Mouse (Mus musculus) MEL (cell line): ENCODE data around the gene Atp13a1. TPM values are rescaled to one million over a fixed set of nuclear protein-coding genes. Genes with fewer than 3 reads are reported as not detected.

Experiments used
- DNase-seq: peaks from one replicate; pipeline ENCODE4 v3.0.0; 2011; ENCODE audit warnings: low read depth, low spot score
- H3K27ac ChIP-seq: 2 replicates; pipeline ENCODE4 v1.5.1; 2012; ENCODE audit warnings: low read depth, mild to moderate bottlenecking, control low read depth, low read length, moderate library complexity; ENCODE audit not compliant: control insufficient read depth
- H3K27me3 ChIP-seq, 2 experiments: fragments of 150-350 bp in 1 of 2; sonication (generic) in 1 of 2; 2 replicates each; pipeline ENCODE4 v1.6.1; 2012; ENCODE audit warnings: low read length in 2 of 2, mild to moderate bottlenecking in 2 of 2, improper control_type of control experiment in 1 of 2, moderate library complexity in 1 of 2; ENCODE audit not compliant: insufficient read depth in 2 of 2, control insufficient read depth in 1 of 2
- H3K36me3 ChIP-seq, 2 experiments: 2 replicates each; pipeline ENCODE4 v1.6.1; 2012 to 2014; ENCODE audit warnings: low read length in 2 of 2, improper control_type of control experiment in 1 of 2, inconsistent platforms in 1 of 2, mild to moderate bottlenecking in 1 of 2; ENCODE audit not compliant: insufficient read depth in 2 of 2, control insufficient read depth in 1 of 2
- H3K4me1 ChIP-seq, 2 experiments: fragments of 150-350 bp in 1 of 2; sonication (generic) in 1 of 2; 2 replicates each; pipeline ENCODE4 v1.6.1; 2012; ENCODE audit warnings: low read length in 2 of 2, improper control_type of control experiment in 1 of 2, mild to moderate bottlenecking in 1 of 2; ENCODE audit not compliant: insufficient read depth in 2 of 2, control insufficient read depth in 1 of 2
- H3K4me3 ChIP-seq, 2 experiments: fragments of 150-350 bp in 1 of 2; sonication (generic) in 1 of 2; 2 replicates each; pipeline ENCODE4 v1.5.1; 2012; ENCODE audit warnings: low read depth in 2 of 2, low read length in 2 of 2, mild to moderate bottlenecking in 2 of 2, moderate library complexity in 2 of 2, control low read depth in 1 of 2, improper control_type of control experiment in 1 of 2; ENCODE audit not compliant: control insufficient read depth in 1 of 2, insufficient read depth in 1 of 2
- H3K79me2 ChIP-seq: 2 replicates; pipeline ENCODE4 v1.6.1; 2012; ENCODE audit warnings: mild to moderate bottlenecking, low read length, moderate library complexity; ENCODE audit not compliant: control insufficient read depth, poor library complexity, insufficient read depth
- H3K9ac ChIP-seq: 2 replicates; pipeline ENCODE4 v1.6.1; 2012; ENCODE audit warnings: low read depth, mild to moderate bottlenecking, control low read depth, low read length, moderate library complexity; ENCODE audit not compliant: control insufficient read depth, poor library complexity, severe bottlenecking
- H3K9me3 ChIP-seq: fragments of 150-350 bp; sonication (generic); replicated peaks from 2 replicates; pipeline ENCODE4 v1.6.1; 2012; ENCODE audit warnings: mild to moderate bottlenecking, low read length, improper control_type of control experiment, moderate library complexity; ENCODE audit not compliant: insufficient read depth
- BHLHE40 ChIP-seq: IDR thresholded peaks from 2 replicates; pipeline ENCODE4 v1.6.1; 2012; ENCODE audit warnings: low read depth, mild to moderate bottlenecking, inconsistent platforms, low read length, improper control_type of control experiment, borderline replicate concordance
- CHD1 ChIP-seq: IDR thresholded peaks from 2 replicates; pipeline ENCODE4 v1.6.1; 2012; ENCODE audit warnings: low read depth, mild to moderate bottlenecking, inconsistent platforms, low read length, improper control_type of control experiment
- ELF1 ChIP-seq: IDR thresholded peaks from 2 replicates; pipeline ENCODE4 v1.6.1; 2014; ENCODE audit warnings: low read depth, mild to moderate bottlenecking, inconsistent platforms, low read length, improper control_type of control experiment, moderate library complexity
- EP300 ChIP-seq, 2 experiments: IDR thresholded peaks; 2 replicates each; pipeline ENCODE4 v1.6.1; 2011; ENCODE audit warnings: improper control_type of control experiment in 2 of 2, low read length in 2 of 2, low read depth in 1 of 2, mild to moderate bottlenecking in 1 of 2
- ETS1 ChIP-seq: IDR thresholded peaks from 2 replicates; pipeline ENCODE4 v1.6.1; 2012; ENCODE audit warnings: low read depth, mild to moderate bottlenecking, inconsistent platforms, low read length, improper control_type of control experiment, moderate library complexity
- GABPA ChIP-seq: IDR thresholded peaks from 2 replicates; pipeline ENCODE4 v1.6.1; 2012; ENCODE audit warnings: low read depth, mild to moderate bottlenecking, inconsistent platforms, low read length, improper control_type of control experiment, moderate library complexity
- GATA1 ChIP-seq: IDR thresholded peaks from 2 replicates; pipeline ENCODE4 v1.6.1; 2011; ENCODE audit warnings: low read depth, low read length, improper control_type of control experiment
- JUND ChIP-seq: IDR thresholded peaks from 2 replicates; pipeline ENCODE4 v1.6.1; 2011; ENCODE audit warnings: low read depth, mild to moderate bottlenecking, improper control_type of control experiment, low read length
- KAT2A ChIP-seq: conservative IDR thresholded peaks from 2 replicates; pipeline ENCODE4 v1.6.1; 2012; ENCODE audit warnings: low read depth, low read length, improper control_type of control experiment, inconsistent platforms
- MAZ ChIP-seq: IDR thresholded peaks from 2 replicates; pipeline ENCODE4 v1.6.1; 2012; ENCODE audit warnings: low read depth, mild to moderate bottlenecking, inconsistent platforms, low read length, improper control_type of control experiment
- MEF2A ChIP-seq: IDR thresholded peaks from 2 replicates; pipeline ENCODE4 v1.6.1; 2014; ENCODE audit warnings: low read depth, mild to moderate bottlenecking, inconsistent platforms, low read length, improper control_type of control experiment; ENCODE audit not compliant: poor library complexity, insufficient replicate concordance, severe bottlenecking; ENCODE audit errors: extremely low read depth
- MYC ChIP-seq: IDR thresholded peaks from 2 replicates; pipeline ENCODE4 v1.6.1; 2011; ENCODE audit warnings: low read depth, mild to moderate bottlenecking, low read length, improper control_type of control experiment, moderate library complexity
- POLR2A ChIP-seq, 2 experiments: IDR thresholded peaks; 2 replicates each; pipeline ENCODE4 v1.6.1; 2011 to 2012; ENCODE audit warnings: low read length in 2 of 2, mild to moderate bottlenecking in 2 of 2, control low read depth in 1 of 2, improper control_type of control experiment in 1 of 2, low read depth in 1 of 2, moderate library complexity in 1 of 2; ENCODE audit not compliant: control insufficient read depth in 1 of 2, insufficient read depth in 1 of 2, poor library complexity in 1 of 2
- RAD21 ChIP-seq: IDR thresholded peaks from 2 replicates; pipeline ENCODE4 v1.6.1; 2011; ENCODE audit warnings: mild to moderate bottlenecking, low read depth, low read length, improper control_type of control experiment
- TBP ChIP-seq: IDR thresholded peaks from 2 replicates; pipeline ENCODE4 v1.8.0; 2011; ENCODE audit warnings: low read depth, low read length, improper control_type of control experiment
- TCF12 ChIP-seq: IDR thresholded peaks from 2 replicates; pipeline ENCODE4 v1.6.1; 2014; ENCODE audit warnings: low read depth, mild to moderate bottlenecking, inconsistent platforms, low read length, improper control_type of control experiment, moderate library complexity
- USF2 ChIP-seq, 2 experiments: IDR thresholded peaks; 2 replicates each; pipeline ENCODE4 v1.6.1; 2011 to 2012; ENCODE audit warnings: improper control_type of control experiment in 2 of 2, low read length in 2 of 2, borderline replicate concordance in 1 of 2, inconsistent platforms in 1 of 2, low read depth in 1 of 2, mild to moderate bottlenecking in 1 of 2; ENCODE audit not compliant: insufficient read depth in 1 of 2
- ZMIZ1 ChIP-seq: IDR thresholded peaks from 2 replicates; pipeline ENCODE4 v1.6.1; 2012; ENCODE audit warnings: low read depth, mild to moderate bottlenecking, inconsistent platforms, low read length, improper control_type of control experiment, moderate library complexity
- ZNF384 ChIP-seq: IDR thresholded peaks from 2 replicates; pipeline ENCODE4 v1.6.1; 2012; ENCODE audit warnings: low read depth, mild to moderate bottlenecking, inconsistent platforms, low read length, improper control_type of control experiment
- polyA plus RNA-seq, 2 experiments: library from polyadenylated mRNA; stranded (reverse) in 1 of 2; unstranded in 1 of 2; fragments of >175 nt in 1 of 2; fragments of >200 nt in 1 of 2; gene quantifications; 2 replicates each; pipeline versions ENCODE4 v1.2.1 to v1.2.4; 2012; ENCODE audit warnings: low replicate concordance in 2 of 2, low read depth in 1 of 2; ENCODE audit not compliant: insufficient read length in 2 of 2, insufficient read depth in 1 of 2, missing spikeins in 1 of 2
- total RNA-seq: library from RNA; depleted of rRNA; stranded (reverse); fragments of 300-350 nt; gene quantifications from 2 replicates; pipeline ENCODE4 v1.2.3, GENCODE M21; 2012

Atp13a1 gene
- total and polyA plus RNA-seq, 3 experiments: 52.4 to 83.7 TPM; not detected in 1

GRCm38 (mm10) chr8:69820466-69820865, 29.5 kb downstream of the Atp13a1 start (continued):
- TF ChIP-seq USF2 (IDR thresholded peaks at IDR 0.05; ENCODE audit: borderline replicate concordance in 1 of 2, insufficient read depth in 1 of 2, low read depth in 1 of 2, low read length in 2 of 2) (no peak), JUND (no peak), MEF2A (no peak)
- TF ChIP-seq, all 39 proteins: peak for 0

- TF ChIP-seq POLR2A (IDR thresholded peaks at IDR 0.05; ENCODE audit: control insufficient read depth in 1 of 2, insufficient read depth in 1 of 2, low read depth in 1 of 2, low read length in 2 of 2, poor library complexity in 1 of 2) (0 out of 4 replicates have a peak, but pooled peaks of 1 of the 2 experiments have one; percentile 21), TCF12 (no peak), BHLHE40 (0 out of 2 replicates have a peak, but pooled peaks have one; percentile 9)
- H3K36me3 ChIP-seq: no peaks in the 10 kb centered on the region; a peak in 1 of 4 replicates
These were observed 31.0 kb downstream of the Atp13a1 start for GRCm38 (mm10) chr8:69821971-69822385.

GRCm38 (mm10) chr8:69822386-69823191, 31.6 kb downstream of the Atp13a1 start, which contains the start of gene Lpar2:
Lpar2 (plus strand) TSS chr8:69822429.
- TF ChIP-seq ZMIZ1 (no peak), KAT2A (no peak), ELF1 (no peak), ZNF384 (no peak), MYC (no peak), MAZ (no peak), TBP (no peak), GABPA (no peak), BHLHE40 (no peak), GATA1 (no peak), TCF12 (no peak), RAD21 (no peak), EP300 (IDR thresholded peaks at IDR 0.05; ENCODE audit: low read depth in 1 of 2, low read length in 2 of 2) (no peak), USF2 (IDR thresholded peaks at IDR 0.05; ENCODE audit: borderline replicate concordance in 1 of 2, insufficient read depth in 1 of 2, low read depth in 1 of 2, low read length in 2 of 2) (no peak), ETS1 (no peak), CHD1 (no peak)

More at GRCm38 (mm10) chr8:69821971-69822385, 31.0 kb downstream of the Atp13a1 start:
- DNase-seq: peak; percentile 43
- H3K9me3 ChIP-seq: no peaks in the 10 kb centered on the region
- H3K79me2 ChIP-seq: no peaks in the 10 kb centered on the region; the same call in 1 of the 2 replicates
- peak overlapping the region; percentile 26 to 30; a peak in 3 of 4 replicates for H3K4me3 ChIP-seq
- H3K27me3 ChIP-seq: no peaks in the 10 kb centered on the region
- peak overlapping the region; percentile 16; the same call in 1 of the 2 replicates for H3K27ac ChIP-seq
- peak overlapping the region; percentile 55 for H3K9ac ChIP-seq
- H3K4me1 ChIP-seq: 0 out of 4 replicates have a peak, but pooled peaks cover 0 to 2% of the 10 kb centered on the region in 2 experiments

More at GRCm38 (mm10) chr8:69822386-69823191, 31.6 kb downstream of the Atp13a1 start, which contains the start of gene Lpar2:
- Histone ChIP-seq H3K36me3 (no peaks in the 10 kb centered on the region; a peak in 1 of 4 replicates), H3K79me2 (no peaks in the 10 kb centered on the region; the same call in 1 of the 2 replicates), H3K9ac (peak within 1 kb of the TSS; percentile 55), H3K9me3 (no peaks in the 10 kb centered on the region), H3K4me1 (0 out of 4 replicates have a peak, but pooled peaks cover 0 to 2% of the 10 kb centered on the region in 2 experiments), H3K27me3 (no peaks in the 10 kb centered on the region), H3K4me3 (peak within 1 kb of the TSS; percentile 45 to 60), H3K27ac (peak within 1 kb of the TSS; percentile 16; the same call in 1 of the 2 replicates)
- peak; percentile 49 for DNase-seq
